Mouse (Mus musculus) thymus, postnatal 10 days (tissue): ENCODE results near the gene Prl6a1.

Experiments used
- DNase-seq, 2 experiments: peaks; one replicate each; pipeline ENCODE4 v3.0.0; 2021; ENCODE audit warnings: low spot score in 2 of 2

Prl6a1 gene

DNA sequence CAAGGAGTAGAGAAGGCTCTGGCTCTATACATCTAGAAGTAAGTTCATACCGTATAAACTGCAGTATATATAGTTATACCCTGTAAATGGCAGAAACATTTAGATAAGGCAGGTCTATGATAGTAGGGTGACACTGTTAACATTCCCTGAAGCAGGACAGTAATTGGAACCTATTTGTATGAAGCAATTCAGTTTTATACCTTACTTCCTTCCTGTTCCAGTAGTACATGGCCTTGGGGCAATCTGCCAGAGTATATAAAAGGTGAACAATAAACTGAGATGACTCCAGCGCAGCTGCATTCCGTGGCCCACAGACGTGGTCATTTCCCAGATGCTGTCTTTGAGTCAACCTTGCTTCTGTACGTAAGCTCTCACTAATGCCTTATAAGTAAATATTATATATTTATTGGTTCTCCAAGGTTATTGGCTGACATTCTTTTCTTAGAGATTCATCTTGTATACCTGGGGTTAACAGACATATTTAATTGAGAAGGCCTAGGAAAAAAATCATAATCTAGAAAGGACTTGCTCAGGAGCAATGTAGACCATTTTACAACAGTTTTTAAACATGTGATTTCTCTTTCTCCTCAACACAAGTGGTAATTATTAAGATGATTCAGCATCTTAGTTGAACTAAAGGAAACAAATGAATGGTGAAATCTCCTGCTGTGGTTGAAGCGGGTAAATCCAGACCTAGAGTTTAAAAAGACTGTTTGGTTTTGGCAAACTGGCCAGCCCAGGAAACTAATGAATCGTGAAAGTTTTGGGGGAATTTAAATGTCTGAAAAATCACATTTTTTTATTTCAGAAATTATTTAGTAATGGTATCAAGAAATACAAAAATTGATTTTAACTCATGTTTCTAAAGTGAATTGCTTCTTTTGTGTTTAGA lies at the start of gene Prl6a1:
Prl6a1 (plus strand) TSS at position 294 of the 892 bp plus-strand sequence.
- DNase-seq, result no peak

- DNase-seq, result no peak
Measured at GRCm38 (mm10) chr13:27334989-27335388, 22.6 kb downstream of the Prl6a1 start.

- no peak for DNase-seq
Measured at GRCm38 (mm10) chr13:27342733-27343275, 30.4 kb downstream of the Prl6a1 start.

GRCm38 (mm10) chr13:27345373-27345772 lies 32.9 kb downstream of the Prl6a1 start, which contains the start of gene Prl8a2:
Gene Prl8a2 (plus strand): TSS chr13:27345673.
- DNase-seq, result no peak
